Mouse (Mus musculus): ENCODE results near the gene Lrrn2. TPM values are rescaled to one million over a fixed set of nuclear protein-coding genes. Genes with fewer than 3 reads are reported as not detected.

The Lrrn2 gene
- polyA plus RNA-seq, 1 experiment from 2014 or later = 36.5 TPM

DNA sequence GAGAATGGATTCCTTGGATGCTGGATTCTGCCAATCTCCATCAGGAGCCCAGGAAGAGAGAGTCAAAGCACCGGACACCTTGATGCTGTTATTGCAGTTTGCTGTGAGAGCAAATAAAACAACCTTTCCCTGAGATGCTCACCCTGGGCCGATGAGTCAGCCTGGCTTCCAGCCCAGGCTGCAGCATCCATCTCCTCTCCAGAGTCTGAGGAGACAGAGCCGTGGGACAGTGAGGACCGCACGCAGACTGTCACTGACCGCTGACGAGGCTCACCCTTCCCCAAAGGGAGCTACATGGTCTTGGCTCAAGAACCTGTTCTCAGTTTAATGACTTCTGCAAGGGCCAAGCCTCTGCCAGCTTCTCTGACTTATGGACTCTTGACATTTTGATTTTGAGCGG, 34.3 kb upstream of the Lrrn2 start:
- Histone ChIP-seq H3K36me3 (ENCODE audit: control insufficient read depth, insufficient read depth, low read length) (no peaks in the 10 kb centered on the region), H3K27ac (replicated peaks; ENCODE audit: low read depth, low read length) (no peak overlapping the region), H3K4me3 (replicated peaks; ENCODE audit: low read depth, low read length) (no peak overlapping the region), H3K9ac (replicated peaks; ENCODE audit: low read length) (no peak overlapping the region), H3K9me3 (ENCODE audit: control insufficient read depth, low read length) (peaks cover 18% of the 10 kb centered on the region; the same call in 1 of the 2 replicates), H3K27me3 (ENCODE audit: control insufficient read depth, insufficient read depth, low read length) (no peaks in the 10 kb centered on the region), H3K4me2 (ENCODE audit: low read length) (no peak overlapping the region), H3K4me1 (ENCODE audit: control insufficient read depth, insufficient read depth, low read length) (no peaks in the 10 kb centered on the region)
- WGBS = 90% methylated on average over 8 of the region's 8 CpGs
- ATAC-seq (ENCODE audit: low FRiP score, low TSS enrichment) (no peak), DNase-seq (no peak)

DNA sequence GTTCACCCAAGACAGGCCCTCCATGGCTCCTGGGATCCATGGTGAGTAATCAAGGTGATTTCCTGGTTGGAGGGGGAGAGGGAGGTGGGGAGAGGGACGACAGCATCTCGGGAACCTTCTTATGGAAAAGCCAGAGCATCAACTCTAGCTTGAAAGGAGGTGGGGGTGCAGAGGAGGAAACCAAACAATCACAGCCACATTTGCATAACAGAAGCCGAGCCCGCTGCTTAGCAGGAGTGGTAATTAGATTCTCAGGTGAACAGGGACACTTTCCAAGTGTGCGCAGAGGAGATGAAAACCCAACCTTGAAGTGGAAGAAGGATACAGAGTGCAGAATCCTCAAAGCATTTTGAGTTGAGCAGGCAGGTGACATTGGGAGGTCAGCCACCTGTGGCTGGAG, 29.3 kb upstream of the Lrrn2 start:
- DNase-seq = no peak
- Histone ChIP-seq H3K9ac (replicated peaks; ENCODE audit: low read length) (no peak overlapping the region), H3K4me3 (replicated peaks; ENCODE audit: low read depth, low read length) (no peak overlapping the region), H3K4me2 (ENCODE audit: low read length) (no peak overlapping the region), H3K9me3 (ENCODE audit: control insufficient read depth, low read length) (peaks cover 18% of the 10 kb centered on the region; the same call in 1 of the 2 replicates), H3K36me3 (ENCODE audit: control insufficient read depth, insufficient read depth, low read length) (no peaks in the 10 kb centered on the region), H3K4me1 (ENCODE audit: control insufficient read depth, insufficient read depth, low read length) (peaks cover 4% of the 10 kb centered on the region), H3K27me3 (ENCODE audit: control insufficient read depth, insufficient read depth, low read length) (no peaks in the 10 kb centered on the region), H3K27ac (replicated peaks; ENCODE audit: low read depth, low read length) (no peak overlapping the region)
- ATAC-seq (ENCODE audit: low FRiP score, low TSS enrichment) = no peak
- 35% methylated on average over 5 of the region's 5 CpGs for WGBS

GRCm38 (mm10) chr1:132851296-132851695, 28.8 kb upstream of the Lrrn2 start:
- Histone ChIP-seq H3K9me3 (ENCODE audit: control insufficient read depth, low read length) (peaks cover 18% of the 10 kb centered on the region; the same call in 1 of the 2 replicates), H3K27ac (replicated peaks; ENCODE audit: low read depth, low read length) (no peak overlapping the region), H3K36me3 (ENCODE audit: control insufficient read depth, insufficient read depth, low read length) (no peaks in the 10 kb centered on the region), H3K4me1 (ENCODE audit: control insufficient read depth, insufficient read depth, low read length) (peaks cover 4% of the 10 kb centered on the region), H3K27me3 (ENCODE audit: control insufficient read depth, insufficient read depth, low read length) (no peaks in the 10 kb centered on the region), H3K9ac (replicated peaks; ENCODE audit: low read length) (no peak overlapping the region), H3K4me2 (ENCODE audit: low read length) (no peak overlapping the region), H3K4me3 (replicated peaks; ENCODE audit: low read depth, low read length) (no peak overlapping the region)
- 84% methylated on average over 2 of the region's 2 CpGs for WGBS
- DNase-seq = no peak
- no peak for ATAC-seq (ENCODE audit: low FRiP score, low TSS enrichment)

DNA sequence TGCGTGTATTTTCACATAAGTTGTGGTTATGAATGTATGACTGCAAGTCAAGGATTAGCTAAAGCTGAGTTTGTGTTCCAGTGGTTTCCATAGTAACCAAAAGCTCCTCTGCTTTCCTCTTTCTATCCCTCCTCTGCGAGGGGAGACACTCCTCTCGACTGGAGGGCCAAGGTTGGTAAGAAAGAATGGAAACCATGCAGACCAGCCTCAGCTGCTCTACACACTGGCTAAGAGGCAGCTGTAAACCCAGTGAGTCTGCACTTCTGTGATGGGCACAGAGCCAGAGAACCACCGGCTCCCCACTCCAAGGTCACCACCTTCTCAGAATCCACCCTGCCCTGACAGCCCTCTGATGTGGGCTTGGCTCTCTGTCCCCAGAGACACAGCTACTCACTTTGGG, 28.3 kb upstream of the Lrrn2 start:
- H3K4me2 ChIP-seq (ENCODE audit: low read length) = no peak overlapping the region
- peak overlapping the region; percentile 26; the same call in 1 of the 2 replicates for H3K27ac ChIP-seq (replicated peaks; ENCODE audit: low read depth, low read length)
- H3K9me3 ChIP-seq (ENCODE audit: control insufficient read depth, low read length) = peaks cover 18% of the 10 kb centered on the region; the same call in 1 of the 2 replicates
- peak; percentile 62 for DNase-seq
- H3K4me3 ChIP-seq (replicated peaks; ENCODE audit: low read depth, low read length) = no peak overlapping the region
- H3K9ac ChIP-seq (replicated peaks; ENCODE audit: low read length) = no peak overlapping the region
- H3K36me3 ChIP-seq (ENCODE audit: control insufficient read depth, insufficient read depth, low read length) = no peaks in the 10 kb centered on the region
- 25% methylated on average over 4 of the region's 4 CpGs for WGBS
- no peak for ATAC-seq (ENCODE audit: low FRiP score, low TSS enrichment)
- no peaks in the 10 kb centered on the region for H3K27me3 ChIP-seq (ENCODE audit: control insufficient read depth, insufficient read depth, low read length)
- peaks cover 4% of the 10 kb centered on the region for H3K4me1 ChIP-seq (ENCODE audit: control insufficient read depth, insufficient read depth, low read length)

GRCm38 (mm10) chr1:132853312-132853711, 26.8 kb upstream of the Lrrn2 start:
- WGBS = 38% methylated on average over 8 of the region's 8 CpGs
- no peaks in the 10 kb centered on the region for H3K36me3 ChIP-seq (ENCODE audit: control insufficient read depth, insufficient read depth, low read length)
- H3K4me1 ChIP-seq (ENCODE audit: control insufficient read depth, insufficient read depth, low read length) = peaks cover 7% of the 10 kb centered on the region
- ATAC-seq (ENCODE audit: low FRiP score, low TSS enrichment) = no peak
- H3K4me2 ChIP-seq (ENCODE audit: low read length) = no peak overlapping the region
- H3K27ac ChIP-seq (replicated peaks; ENCODE audit: low read depth, low read length) = no peak overlapping the region
- H3K9me3 ChIP-seq (ENCODE audit: control insufficient read depth, low read length) = peaks cover 6% of the 10 kb centered on the region; the same call in 1 of the 2 replicates
- DNase-seq = no peak
- no peak overlapping the region for H3K9ac ChIP-seq (replicated peaks; ENCODE audit: low read length)
- no peaks in the 10 kb centered on the region for H3K27me3 ChIP-seq (ENCODE audit: control insufficient read depth, insufficient read depth, low read length)
- no peak overlapping the region for H3K4me3 ChIP-seq (replicated peaks; ENCODE audit: low read depth, low read length)

GRCm38 (mm10) chr1:132858516-132859383, 21.3 kb upstream of the Lrrn2 start:
- DNase-seq (peak; percentile 80), ATAC-seq (ENCODE audit: low FRiP score, low TSS enrichment) (peak; percentile 63; the same call in 1 of the 2 replicates)
- Histone ChIP-seq H3K4me1 (ENCODE audit: control insufficient read depth, insufficient read depth, low read length) (peaks cover 19% of the 10 kb centered on the region), H3K4me2 (ENCODE audit: low read length) (no peak overlapping the region), H3K27me3 (ENCODE audit: control insufficient read depth, insufficient read depth, low read length) (no peaks in the 10 kb centered on the region), H3K4me3 (replicated peaks; ENCODE audit: low read depth, low read length) (no peak overlapping the region), H3K9ac (replicated peaks; ENCODE audit: low read length) (peak overlapping the region; percentile 29; the same call in 1 of the 2 replicates), H3K9me3 (ENCODE audit: control insufficient read depth, low read length) (no peaks in the 10 kb centered on the region), H3K27ac (replicated peaks; ENCODE audit: low read depth, low read length) (peak overlapping the region; percentile 67), H3K36me3 (ENCODE audit: control insufficient read depth, insufficient read depth, low read length) (no peaks in the 10 kb centered on the region)
- 16% methylated on average over 5 of the region's 5 CpGs for WGBS

GRCm38 (mm10) chr1:132864220-132864619, 15.9 kb upstream of the Lrrn2 start:
- ATAC-seq (ENCODE audit: low FRiP score, low TSS enrichment) = no peak
- no peak overlapping the region for H3K4me3 ChIP-seq (replicated peaks; ENCODE audit: low read depth, low read length)

DNA sequence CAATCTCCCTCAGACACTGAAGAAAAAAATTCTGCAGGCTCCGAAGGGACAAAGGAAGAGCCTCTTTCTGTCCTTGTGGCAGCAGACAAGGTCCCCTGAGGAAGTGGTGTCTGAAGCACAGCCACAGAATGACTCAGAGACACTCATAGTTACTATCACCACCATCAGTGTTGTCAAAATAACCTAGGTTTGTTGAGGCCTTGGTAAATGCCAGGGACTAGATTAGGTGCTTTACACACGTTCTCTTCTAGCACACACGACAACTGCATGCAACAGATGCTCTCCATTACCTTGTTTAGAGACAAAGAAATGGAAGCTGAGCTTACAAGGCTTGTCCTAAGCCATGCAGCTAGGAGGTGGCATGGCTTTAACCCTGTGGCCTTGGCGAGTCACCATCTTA, 14.5 kb upstream of the Lrrn2 start:
- Histone ChIP-seq H3K4me2 (ENCODE audit: low read length) (no peak overlapping the region), H3K9me3 (ENCODE audit: control insufficient read depth, low read length) (no peaks in the 10 kb centered on the region), H3K27ac (replicated peaks; ENCODE audit: low read depth, low read length) (no peak overlapping the region), H3K9ac (replicated peaks; ENCODE audit: low read length) (no peak overlapping the region), H3K4me1 (ENCODE audit: control insufficient read depth, insufficient read depth, low read length) (no peaks in the 10 kb centered on the region), H3K27me3 (ENCODE audit: control insufficient read depth, insufficient read depth, low read length) (no peaks in the 10 kb centered on the region), H3K36me3 (ENCODE audit: control insufficient read depth, insufficient read depth, low read length) (no peaks in the 10 kb centered on the region), H3K4me3 (replicated peaks; ENCODE audit: low read depth, low read length) (no peak overlapping the region)
- 86% methylated on average over 4 of the region's 4 CpGs for WGBS
- no peak for DNase-seq
- no peak for ATAC-seq (ENCODE audit: low FRiP score, low TSS enrichment)

More at GRCm38 (mm10) chr1:132864220-132864619, 15.9 kb upstream of the Lrrn2 start:
- Histone ChIP-seq H3K36me3 (ENCODE audit: control insufficient read depth, insufficient read depth, low read length) (no peaks in the 10 kb centered on the region), H3K9me3 (ENCODE audit: control insufficient read depth, low read length) (no peaks in the 10 kb centered on the region), H3K27me3 (ENCODE audit: control insufficient read depth, insufficient read depth, low read length) (no peaks in the 10 kb centered on the region), H3K4me1 (ENCODE audit: control insufficient read depth, insufficient read depth, low read length) (peaks cover 7% of the 10 kb centered on the region), H3K4me2 (ENCODE audit: low read length) (no peak overlapping the region), H3K9ac (replicated peaks; ENCODE audit: low read length) (no peak overlapping the region), H3K27ac (replicated peaks; ENCODE audit: low read depth, low read length) (no peak overlapping the region)
- no peak for DNase-seq
- 84% methylated on average over 2 of the region's 2 CpGs for WGBS

GRCm38 (mm10) chr1:132870327-132870726, 9.7 kb upstream of the Lrrn2 start:
- no peaks in the 10 kb centered on the region for H3K9me3 ChIP-seq (ENCODE audit: control insufficient read depth, low read length)
- WGBS = 60% methylated on average over 7 of the region's 7 CpGs
- H3K27me3 ChIP-seq (ENCODE audit: control insufficient read depth, insufficient read depth, low read length) = no peaks in the 10 kb centered on the region
- H3K4me3 ChIP-seq (replicated peaks; ENCODE audit: low read depth, low read length) = no peak overlapping the region
- no peaks in the 10 kb centered on the region for H3K36me3 ChIP-seq (ENCODE audit: control insufficient read depth, insufficient read depth, low read length)
- H3K27ac ChIP-seq (replicated peaks; ENCODE audit: low read depth, low read length) = no peak overlapping the region
- no peaks in the 10 kb centered on the region for H3K4me1 ChIP-seq (ENCODE audit: control insufficient read depth, insufficient read depth, low read length)
- no peak overlapping the region for H3K4me2 ChIP-seq (ENCODE audit: low read length)
- DNase-seq = no peak
- H3K9ac ChIP-seq (replicated peaks; ENCODE audit: low read length) = no peak overlapping the region
- no peak for ATAC-seq (ENCODE audit: low FRiP score, low TSS enrichment)
